9 mouse cellular contexts compared by ENCODE assay signal in genomic region chr13:59881989-59882784, GRCm38 (mm10). TPM values are rescaled to one million over a fixed set of nuclear protein-coding genes. Genes with fewer than 3 reads are reported as not detected.
A peak's percentile ranks its signal among the peaks of the same experiment; 100 is the strongest.
DNase-seq lines count a peak whose midpoint lies in the region; ATAC-seq lines count a peak whose summit lies in the region.
"Had no signal": no experiment of that assay in that cellular context is flagged by ENCODE, and none has a peak within 500 bp of the region (broad histone marks: within the 10 kb centered on the region; RNA-seq: fewer than 3 reads in every experiment).

No protein-coding gene starts in this region.

- 38% methylated on average over 19 of the region's 19 CpGs for WGBS in intestine, embryonic 15.5 days
- 26% methylated on average over 17 of the region's 19 CpGs for WGBS in intestine, embryonic 16.5 days
- 19% methylated on average over 15 of the region's 19 CpGs for WGBS in embryonic facial prominence, embryonic 15.5 days
- 13% methylated on average over 14 of the region's 19 CpGs for WGBS in neural tube, embryonic 14.5 days

- DNase-seq in kidney, adult 9 months, result peak; percentile 48
- no peak for DNase-seq in thymus, postnatal 10 days (ENCODE audit: low spot score in 2 of 2)
- DNase-seq in urinary bladder, adult 2 months (ENCODE audit: low spot score), result no peak
- DNase-seq in cerebellum, postnatal 25 days, result no peak
- DNase-seq: cerebellum, adult 8-10 months had no signal

- H3K4me3 ChIP-seq in intestine, embryonic 15.5 days (replicated peaks), result no peak overlapping the region
- no peak overlapping the region for H3K4me3 ChIP-seq in intestine, embryonic 16.5 days (ENCODE audit: low read length)
- no peak overlapping the region for H3K4me3 ChIP-seq in embryonic facial prominence, embryonic 15.5 days (replicated peaks)
- H3K4me3 ChIP-seq in neural tube, embryonic 14.5 days (ENCODE audit: low read depth, low read length), result no peak overlapping the region

- H3K4me2 ChIP-seq in intestine, embryonic 15.5 days (replicated peaks), result peak overlapping the region; percentile 33
- H3K4me2 ChIP-seq in intestine, embryonic 16.5 days (ENCODE audit: low read depth, low read length), result no peak overlapping the region
- H3K4me2 ChIP-seq in embryonic facial prominence, embryonic 15.5 days (replicated peaks), result peak overlapping the region; percentile 1; the same call in 1 of the 2 replicates
- H3K4me2 ChIP-seq in neural tube, embryonic 14.5 days (ENCODE audit: low read depth, low read length), result peak overlapping the region; percentile 6; the same call in 1 of the 2 replicates

- peak overlapping the region; percentile 23; the same call in 1 of the 2 replicates for H3K27ac ChIP-seq in intestine, embryonic 15.5 days
- H3K27ac ChIP-seq in intestine, embryonic 16.5 days (ENCODE audit: low read length), result no peak overlapping the region
- H3K27ac ChIP-seq in embryonic facial prominence, embryonic 15.5 days (replicated peaks), result peak overlapping the region; percentile 28
- H3K27ac ChIP-seq in neural tube, embryonic 14.5 days (ENCODE audit: low read depth, low read length), result no peak overlapping the region

- no peak for ATAC-seq in intestine, embryonic 15.5 days
- no peak for ATAC-seq in intestine, embryonic 16.5 days
- no peak for ATAC-seq in embryonic facial prominence, embryonic 15.5 days (ENCODE audit: insufficient number of reproducible peaks, low FRiP score, low TSS enrichment, low read depth)
- peak; percentile 41 for ATAC-seq in neural tube, embryonic 14.5 days (ENCODE audit: low read depth)

- H3K9me3 ChIP-seq in intestine, embryonic 15.5 days, result no peaks in the 10 kb centered on the region
- 0 out of 2 replicates have a peak, but pooled peaks cover 2% of the 10 kb centered on the region for H3K9me3 ChIP-seq in intestine, embryonic 16.5 days (ENCODE audit: control insufficient read depth, low read length)
- H3K9me3 ChIP-seq in embryonic facial prominence, embryonic 15.5 days (replicated peaks), result no peaks in the 10 kb centered on the region
- H3K9me3 ChIP-seq in neural tube, embryonic 14.5 days (ENCODE audit: control insufficient read depth, low read length), result no peaks in the 10 kb centered on the region

- no peak overlapping the region for H3K9ac ChIP-seq in intestine, embryonic 15.5 days
- H3K9ac ChIP-seq in intestine, embryonic 16.5 days (ENCODE audit: low read depth, low read length), result no peak overlapping the region
- no peak overlapping the region for H3K9ac ChIP-seq in embryonic facial prominence, embryonic 15.5 days
- no peak overlapping the region for H3K9ac ChIP-seq in neural tube, embryonic 14.5 days (replicated peaks; ENCODE audit: low read depth, low read length)

- no peaks in the 10 kb centered on the region for H3K36me3 ChIP-seq in intestine, embryonic 15.5 days
- no peaks in the 10 kb centered on the region for H3K36me3 ChIP-seq in intestine, embryonic 16.5 days (ENCODE audit: control insufficient read depth, insufficient read depth, low read length)
- no peaks in the 10 kb centered on the region for H3K36me3 ChIP-seq in embryonic facial prominence, embryonic 15.5 days
- no peaks in the 10 kb centered on the region for H3K36me3 ChIP-seq in neural tube, embryonic 14.5 days (ENCODE audit: control insufficient read depth, insufficient read depth, low read length)

- no peaks in the 10 kb centered on the region for H3K4me1 ChIP-seq in intestine, embryonic 15.5 days (replicated peaks)
- no peaks in the 10 kb centered on the region for H3K4me1 ChIP-seq in intestine, embryonic 16.5 days (ENCODE audit: control insufficient read depth, insufficient read depth, low read length)
- H3K4me1 ChIP-seq in embryonic facial prominence, embryonic 15.5 days, result peaks cover 24% of the 10 kb centered on the region
- H3K4me1 ChIP-seq in neural tube, embryonic 14.5 days (ENCODE audit: control insufficient read depth, insufficient read depth, low read length), result peaks cover 4% of the 10 kb centered on the region; the same call in 1 of the 2 replicates

- H3K27me3 ChIP-seq in intestine, embryonic 15.5 days (replicated peaks), result no peaks in the 10 kb centered on the region
- no peaks in the 10 kb centered on the region for H3K27me3 ChIP-seq in intestine, embryonic 16.5 days (replicated peaks; ENCODE audit: control insufficient read depth, insufficient read depth, low read length)
- H3K27me3 ChIP-seq in embryonic facial prominence, embryonic 15.5 days, result no peaks in the 10 kb centered on the region
- H3K27me3 ChIP-seq in neural tube, embryonic 14.5 days (ENCODE audit: control insufficient read depth, insufficient read depth, low read length), result no peaks in the 10 kb centered on the region

RNA-seq across cellular contexts. Expression of gene Tut7, which starts 59.2 kb away (rescaled TPM):
- polyA plus RNA-seq in intestine, embryonic 15.5 days (2015; fragmentation: Nextera tagmentation; extraction: Ambion mirVana), result 41.7 and 43.6 TPM in 2 replicates
- 36.1 and 38.7 TPM in 2 replicates for polyA plus RNA-seq in intestine, embryonic 16.5 days (2015; fragmentation: Nextera tagmentation; extraction: Ambion mirVana)
- polyA plus RNA-seq in embryonic facial prominence, embryonic 15.5 days (2015; fragmentation: Nextera tagmentation; extraction: Ambion mirVana), result 49.7 and 52.8 TPM in 2 replicates
- 45.1 and 51.8 TPM in 2 replicates for polyA plus RNA-seq in neural tube, embryonic 14.5 days (2014; fragmentation: Nextera tagmentation; extraction: Ambion mirVana)
- 41.6 and 45.5 TPM in 2 replicates for polyA plus RNA-seq in urinary bladder, adult 2 months (2012; rRNA removed)

Comparison
In these comparisons a context has a peak if more than half of its experiments do, and no peak if none do; other contexts are left out.
1. H3K27ac ChIP-seq: peak in intestine, embryonic 15.5 days (single experiment) and embryonic facial prominence, embryonic 15.5 days (single experiment); none in intestine, embryonic 16.5 days (single experiment) and neural tube, embryonic 14.5 days (single experiment).